Mouse (Mus musculus) bone marrow macrophage, adult 2 months (primary cell): ENCODE data around the gene Nsun4.

ENCODE experiments used
- CTCF ChIP-seq: IDR thresholded peaks from 2 replicates; pipeline ENCODE4 v1.5.1; 2012; ENCODE audit warnings: low read depth, mild to moderate bottlenecking, low read length, moderate library complexity
- POLR2A ChIP-seq: IDR thresholded peaks from 2 replicates; pipeline ENCODE4 v1.6.1; 2012; ENCODE audit warnings: mild to moderate bottlenecking, low read depth, low read length, borderline replicate concordance

DNA sequence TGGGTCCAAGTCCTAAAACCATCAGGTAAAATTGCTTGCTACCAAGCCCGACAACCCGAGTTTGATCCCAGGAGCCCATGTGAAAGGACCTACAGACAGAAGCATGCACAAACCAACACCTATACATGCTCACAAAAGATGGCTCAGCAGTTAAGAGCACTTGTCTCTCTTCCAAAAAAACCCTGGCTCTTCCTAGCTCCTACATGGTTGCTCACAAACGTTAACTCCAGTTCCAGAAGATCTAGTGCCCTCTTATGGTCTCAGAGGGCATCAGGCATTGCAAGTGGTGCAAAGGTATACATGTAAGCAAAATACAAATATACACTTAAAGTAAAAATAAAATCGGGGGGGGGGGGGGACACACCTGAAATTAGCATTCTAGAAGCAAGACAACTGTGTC is 19.5 kb upstream of the Nsun4 start:
- TF ChIP-seq CTCF, result no peak
- no peak for TF ChIP-seq POLR2A
